Mouse (Mus musculus) bone marrow macrophage, adult 2 months (primary cell): ENCODE data around the gene Brat1.

Experiments used
- CTCF ChIP-seq: IDR thresholded peaks from 2 replicates; pipeline ENCODE4 v1.5.1; 2012; ENCODE audit warnings: low read depth, mild to moderate bottlenecking, low read length, moderate library complexity
- POLR2A ChIP-seq: IDR thresholded peaks from 2 replicates; pipeline ENCODE4 v1.6.1; 2012; ENCODE audit warnings: mild to moderate bottlenecking, low read depth, low read length, borderline replicate concordance

GRCm38 (mm10) chr5:140733336-140733735 is 28.5 kb downstream of the Brat1 start:
- TF ChIP-seq CTCF (no peak), POLR2A (no peak)
